Mouse (Mus musculus) embryonic facial prominence, embryonic 11.5 days (tissue): Measurements from ENCODE around the gene P3h2. TPM values are rescaled to one million over a fixed set of nuclear protein-coding genes. Genes with fewer than 3 reads are reported as not detected.

Experiments
- ATAC-seq: fragments of 200-750 bp; cut with Nextera tagmentation; replicated peaks from 2 replicates; pipeline ENCODE4 v1.8.0; 2017; ENCODE audit warnings: low read depth; ENCODE audit not compliant: insufficient number of reproducible peaks, low FRiP score, low TSS enrichment
- DNase-seq: peaks from one replicate; pipeline ENCODE4 v3.0.0-alpha.2; 2015; ENCODE audit warnings: low spot score
- H3K27ac ChIP-seq: fragments of 300-500 bp; sonication (generic); replicated peaks from 2 replicates; pipeline ENCODE4 v1.5.1; 2014; ENCODE audit warnings: mild to moderate bottlenecking, low read depth, low read length, control low read depth
- H3K27me3 ChIP-seq: fragments of 300-500 bp; sonication (generic); 2 replicates; pipeline ENCODE4 v1.6.1; 2014; ENCODE audit warnings: mild to moderate bottlenecking, low read length, moderate library complexity, mixed read lengths; ENCODE audit not compliant: control insufficient read depth, insufficient read depth
- H3K36me3 ChIP-seq: fragments of 300-500 bp; sonication (generic); replicated peaks from 2 replicates; pipeline ENCODE4 v1.6.1; 2014; ENCODE audit warnings: low read depth, mild to moderate bottlenecking, low read length, moderate library complexity, mixed read lengths; ENCODE audit not compliant: control insufficient read depth, insufficient read depth
- H3K4me1 ChIP-seq: fragments of 300-500 bp; sonication (generic); 2 replicates; pipeline ENCODE4 v1.6.1; 2014; ENCODE audit warnings: low read length, mixed read lengths; ENCODE audit not compliant: control insufficient read depth, insufficient read depth
- H3K4me2 ChIP-seq: fragments of 300-500 bp; sonication (generic); 2 replicates; pipeline ENCODE4 v1.6.1; 2014; ENCODE audit warnings: low read depth, mild to moderate bottlenecking, control low read depth, low read length, moderate library complexity
- H3K4me3 ChIP-seq: fragments of 300-500 bp; sonication (generic); 2 replicates; pipeline ENCODE4 v1.5.1; 2014; ENCODE audit warnings: low read depth, low read length, control low read depth
- H3K9ac ChIP-seq: fragments of 300-500 bp; sonication (generic); replicated peaks from 2 replicates; pipeline ENCODE4 v1.6.1; 2014; ENCODE audit warnings: mild to moderate bottlenecking, control low read depth, low read length
- H3K9me3 ChIP-seq: fragments of 300-500 bp; sonication (generic); replicated peaks from 2 replicates; pipeline ENCODE4 v1.6.1; 2016; ENCODE audit warnings: mild to moderate bottlenecking, low read length, inconsistent platforms, mixed read lengths; ENCODE audit not compliant: control insufficient read depth
- WGBS: fragments of 180-500 bp; shearing (Covaris S2); extraction: QIAGEN DNeasy Blood & Tissue Kit; methylation state at CpG from one replicate; pipeline ENCODE4 v1.1.7; 2014; 5-methylcytosine and 5-hydroxymethylcytosine counted together
- polyA plus RNA-seq: library from polyadenylated mRNA; unstranded; fragments of >200 nt; fragmentation: Nextera tagmentation; extraction: Ambion mirVana; gene quantifications from 2 replicates; pipeline ENCODE4 v1.2.1, GENCODE M21; 2014

P3h2 gene
- polyA plus RNA-seq, 1 experiment from 2014 or later: 6.0 TPM

DNA sequence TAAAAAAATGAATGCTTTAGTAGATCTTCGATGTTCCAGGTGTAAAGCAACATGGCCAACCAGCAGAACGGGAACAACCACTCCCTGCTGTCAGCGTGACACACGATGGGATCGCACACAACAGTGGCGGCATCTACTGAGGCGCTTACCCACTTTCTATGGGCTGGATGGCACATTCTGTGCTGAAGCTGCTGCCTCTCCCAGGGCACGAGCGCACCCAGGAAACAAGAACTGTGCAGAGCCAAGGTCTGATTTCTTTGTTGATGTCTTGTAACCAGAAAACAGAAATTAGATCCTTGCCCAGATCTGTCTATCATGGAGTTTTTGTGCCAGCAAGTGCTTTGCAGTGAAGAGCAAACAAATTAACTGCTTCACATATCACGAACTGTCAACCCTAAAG is 147.4 kb downstream of the P3h2 start:
- 90% methylated on average over 10 of the region's 10 CpGs for WGBS
- H3K9ac ChIP-seq: no peak overlapping the region

DNA sequence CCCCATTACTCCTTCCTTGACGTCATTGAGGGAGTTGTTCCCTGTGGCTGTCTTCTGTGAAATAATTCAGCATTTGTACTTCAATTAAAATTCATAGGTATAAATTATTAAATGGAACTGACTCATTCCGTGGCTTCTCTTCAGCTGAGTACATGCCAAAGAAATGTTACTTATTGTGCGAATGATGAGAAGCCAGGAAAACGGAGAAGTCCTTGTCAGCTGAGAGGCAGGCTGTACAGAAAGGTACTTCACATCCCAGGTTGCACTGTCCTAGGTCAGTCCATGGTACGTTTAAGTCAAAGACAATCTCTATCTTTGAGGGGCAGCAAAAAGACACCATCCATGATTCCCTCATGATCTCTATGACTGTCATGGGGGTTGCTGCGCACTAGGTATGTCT is 148.8 kb downstream of the P3h2 start:
- Histone ChIP-seq H3K9ac (no peak overlapping the region), H3K4me1 (no peaks in the 10 kb centered on the region), H3K27ac (no peak overlapping the region), H3K4me2 (no peak overlapping the region), H3K9me3 (no peaks in the 10 kb centered on the region), H3K4me3 (no peak overlapping the region), H3K36me3 (no peaks in the 10 kb centered on the region), H3K27me3 (no peaks in the 10 kb centered on the region)
- ATAC-seq: no peak
- WGBS: 93% methylated on average over 6 of the region's 6 CpGs
- no peak for DNase-seq

More for the DNA sequence above, 147.4 kb downstream of the P3h2 start:
- DNase-seq (no peak), ATAC-seq (no peak)
- Histone ChIP-seq H3K27ac (no peak overlapping the region), H3K4me1 (no peaks in the 10 kb centered on the region), H3K27me3 (no peaks in the 10 kb centered on the region), H3K4me3 (no peak overlapping the region), H3K4me2 (no peak overlapping the region), H3K36me3 (no peaks in the 10 kb centered on the region), H3K9me3 (no peaks in the 10 kb centered on the region)

DNA sequence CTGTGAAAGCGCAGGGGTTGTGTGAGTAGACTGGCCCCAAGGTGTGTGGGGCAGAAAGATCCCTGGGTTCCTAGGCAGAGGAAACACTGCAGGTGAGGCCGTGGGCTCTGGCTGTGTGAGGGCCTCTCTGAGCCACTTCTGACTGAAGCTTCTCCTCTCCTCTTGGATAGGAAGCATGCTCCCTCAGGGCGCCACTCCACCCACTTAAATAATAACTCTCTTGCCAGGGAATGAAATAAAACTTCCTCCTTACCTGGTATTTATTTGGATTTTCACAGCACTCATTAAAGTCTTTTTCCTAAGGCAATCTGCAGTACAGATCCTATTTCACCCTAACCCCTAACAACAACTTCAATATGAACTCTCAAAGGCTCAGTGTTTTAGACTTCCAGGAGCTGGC is 151.0 kb downstream of the P3h2 start:
- DNase-seq (peak; percentile 4), ATAC-seq (no peak)
- Histone ChIP-seq H3K27me3 (no peaks in the 10 kb centered on the region), H3K36me3 (no peaks in the 10 kb centered on the region), H3K4me2 (no peak overlapping the region), H3K4me1 (no peaks in the 10 kb centered on the region), H3K4me3 (no peak overlapping the region), H3K9me3 (no peaks in the 10 kb centered on the region), H3K27ac (no peak overlapping the region), H3K9ac (no peak overlapping the region)
- WGBS: 58% methylated on average over 3 of the region's 3 CpGs

DNA sequence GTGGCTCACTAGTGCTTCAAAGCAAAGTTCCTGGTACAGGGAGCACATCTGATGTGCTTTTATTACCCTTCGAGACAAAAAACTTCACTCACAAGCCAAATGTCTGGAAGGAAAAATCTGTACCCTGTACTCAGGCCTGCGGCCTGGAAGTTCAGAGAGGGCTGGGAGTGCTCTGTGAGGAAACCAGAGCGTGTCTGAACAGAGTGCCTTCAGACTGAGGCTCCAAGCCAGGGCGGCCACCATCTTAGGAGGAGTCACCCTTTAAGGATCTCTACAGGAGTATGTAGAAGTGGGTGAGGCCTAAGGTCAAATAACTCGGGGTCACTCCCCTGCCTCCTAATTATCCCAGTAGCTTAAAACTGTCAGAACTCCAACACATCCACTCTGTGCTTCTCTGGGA is 152.2 kb downstream of the P3h2 start:
- Histone ChIP-seq H3K9ac (no peak overlapping the region), H3K27me3 (no peaks in the 10 kb centered on the region), H3K36me3 (no peaks in the 10 kb centered on the region), H3K4me2 (no peak overlapping the region), H3K4me1 (no peaks in the 10 kb centered on the region), H3K9me3 (no peaks in the 10 kb centered on the region), H3K27ac (no peak overlapping the region), H3K4me3 (no peak overlapping the region)
- ATAC-seq: no peak
- no peak for DNase-seq
- WGBS: 75% methylated on average over 5 of the region's 5 CpGs

DNA sequence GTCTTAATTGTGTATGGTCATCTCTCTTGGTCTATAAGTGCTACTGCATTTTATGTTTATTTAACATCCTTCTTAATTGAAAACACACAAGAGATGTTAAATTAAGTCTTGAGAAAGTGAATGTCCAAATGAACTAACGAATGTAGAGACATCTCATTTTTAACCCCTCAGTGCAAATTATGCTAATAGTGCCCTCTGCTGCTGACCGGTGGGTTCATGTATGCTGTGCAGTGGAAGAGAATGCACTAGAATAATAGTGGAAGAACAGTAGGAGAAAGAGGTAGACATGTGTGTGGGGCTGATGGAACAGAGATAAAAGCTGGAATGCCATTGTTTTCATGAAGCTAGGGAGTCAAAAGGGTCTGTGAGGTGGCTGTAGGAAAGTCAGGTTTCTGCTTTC is 153.6 kb downstream of the P3h2 start:
- Histone ChIP-seq H3K4me2 (no peak overlapping the region), H3K9me3 (no peaks in the 10 kb centered on the region), H3K27ac (no peak overlapping the region), H3K9ac (no peak overlapping the region), H3K4me3 (no peak overlapping the region), H3K36me3 (no peaks in the 10 kb centered on the region), H3K27me3 (no peaks in the 10 kb centered on the region), H3K4me1 (no peaks in the 10 kb centered on the region)
- DNase-seq (peak; percentile 19), ATAC-seq (no peak)
- WGBS: 75% methylated on average over 2 of the region's 2 CpGs

DNA sequence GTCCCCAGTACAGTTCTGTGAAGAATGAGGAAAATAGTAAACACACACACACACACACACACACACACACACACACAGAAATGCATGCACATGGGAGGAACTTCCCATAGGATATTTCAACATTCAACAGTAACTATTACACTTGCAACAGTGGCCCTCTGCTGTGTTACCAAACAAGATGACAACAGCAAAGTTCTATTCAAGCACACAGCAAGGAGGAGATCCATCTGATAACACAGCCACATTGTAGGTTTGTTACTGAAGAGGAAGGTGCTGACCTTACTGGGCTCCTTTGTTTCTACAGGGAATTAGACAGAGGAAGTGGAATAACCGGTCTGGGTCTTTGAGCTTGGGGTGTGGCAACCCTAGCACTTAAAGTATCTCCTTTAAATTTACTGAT is 157.5 kb downstream of the P3h2 start:
- H3K27ac ChIP-seq: no peak overlapping the region
- ATAC-seq: no peak
- H3K4me2 ChIP-seq: no peak overlapping the region
- no peaks in the 10 kb centered on the region for H3K4me1 ChIP-seq
- WGBS: 74% methylated on average over 1 of the region's 1 CpGs
- H3K36me3 ChIP-seq: no peaks in the 10 kb centered on the region
- no peaks in the 10 kb centered on the region for H3K27me3 ChIP-seq
- H3K9me3 ChIP-seq: no peaks in the 10 kb centered on the region
- no peak for DNase-seq
- H3K9ac ChIP-seq: no peak overlapping the region
- H3K4me3 ChIP-seq: no peak overlapping the region

DNA sequence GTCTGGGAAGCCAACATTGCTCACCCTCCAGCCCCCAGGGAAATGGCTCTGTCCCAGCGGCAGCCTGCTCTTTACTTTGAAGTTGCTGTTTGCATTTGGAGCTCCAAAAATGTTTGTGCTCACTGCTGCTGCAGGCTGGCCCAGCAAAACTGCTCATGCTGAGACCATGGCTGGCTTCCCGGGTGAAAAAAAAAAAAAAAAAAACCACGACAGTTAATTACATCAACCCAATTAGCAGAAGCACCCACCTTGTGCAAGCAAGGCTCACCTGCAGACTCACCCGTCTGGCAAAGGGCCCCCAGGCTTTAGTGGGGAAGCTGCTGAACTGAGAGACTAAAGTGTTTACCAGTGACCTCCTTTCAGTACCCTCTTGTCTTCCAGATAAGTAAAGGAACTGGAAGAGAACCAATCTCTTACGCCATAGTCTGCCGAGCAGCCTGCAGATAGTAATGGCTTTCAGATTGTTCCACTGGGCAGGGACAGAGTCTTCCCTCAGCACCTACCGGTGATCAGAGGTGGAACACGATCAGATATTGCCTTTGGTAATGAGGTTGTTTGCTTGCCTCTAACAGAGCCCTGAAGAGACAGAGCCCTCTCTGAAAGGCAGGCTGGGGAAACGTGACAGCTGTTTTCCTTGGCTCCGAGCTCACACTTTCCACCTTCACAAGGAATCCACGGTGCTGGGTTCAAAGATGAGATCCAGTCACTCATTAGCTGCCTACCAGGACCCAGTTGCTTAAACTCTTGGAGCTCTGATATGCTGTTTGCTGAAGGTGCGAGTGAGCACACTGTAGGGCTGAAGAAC is 160.2 kb downstream of the P3h2 start:
- no peaks in the 10 kb centered on the region for H3K27me3 ChIP-seq
- no peaks in the 10 kb centered on the region for H3K9me3 ChIP-seq
- no peak overlapping the region for H3K27ac ChIP-seq
- no peaks in the 10 kb centered on the region for H3K4me1 ChIP-seq
- no peak for ATAC-seq
- no peak overlapping the region for H3K9ac ChIP-seq
- H3K4me3 ChIP-seq: no peak overlapping the region
- H3K36me3 ChIP-seq: no peaks in the 10 kb centered on the region
- DNase-seq: no peak
- WGBS: 62% methylated on average over 12 of the region's 12 CpGs
- no peak overlapping the region for H3K4me2 ChIP-seq

DNA sequence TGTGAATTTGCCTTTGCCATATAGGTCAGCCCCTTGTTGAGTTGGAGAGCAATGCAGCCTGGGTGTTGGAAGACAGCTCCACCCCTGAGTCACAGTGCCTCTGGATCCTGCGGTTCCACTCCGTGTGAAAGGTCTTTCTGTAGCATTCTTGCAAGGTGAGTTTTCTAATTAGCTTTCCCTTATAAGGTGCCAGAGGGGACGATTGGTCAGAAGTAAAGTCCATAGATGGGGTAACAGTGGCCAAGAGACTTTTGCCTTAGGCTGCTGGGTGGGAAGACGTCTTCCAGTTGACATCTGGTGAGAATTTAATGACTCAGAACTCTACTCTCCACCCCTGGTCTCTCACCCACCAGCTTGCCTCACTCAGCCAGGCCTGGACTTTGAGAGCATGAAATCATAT is 163.3 kb downstream of the P3h2 start:
- Histone ChIP-seq H3K4me1 (no peaks in the 10 kb centered on the region), H3K9ac (no peak overlapping the region), H3K27ac (no peak overlapping the region), H3K4me3 (no peak overlapping the region), H3K4me2 (no peak overlapping the region), H3K9me3 (no peaks in the 10 kb centered on the region), H3K36me3 (no peaks in the 10 kb centered on the region), H3K27me3 (no peaks in the 10 kb centered on the region)
- DNase-seq (no peak), ATAC-seq (no peak)
- WGBS: 71% methylated on average over 4 of the region's 4 CpGs
